Mouse (Mus musculus): Measurements from ENCODE around the gene Igdcc3. TPM values are rescaled to one million over a fixed set of nuclear protein-coding genes. Genes with fewer than 3 reads are reported as not detected.
A peak's percentile ranks its signal among the peaks of the same experiment; 100 is the strongest.

Gene Igdcc3
- polyA plus RNA-seq, 1 experiment from 2014 or later: not detected

DNA sequence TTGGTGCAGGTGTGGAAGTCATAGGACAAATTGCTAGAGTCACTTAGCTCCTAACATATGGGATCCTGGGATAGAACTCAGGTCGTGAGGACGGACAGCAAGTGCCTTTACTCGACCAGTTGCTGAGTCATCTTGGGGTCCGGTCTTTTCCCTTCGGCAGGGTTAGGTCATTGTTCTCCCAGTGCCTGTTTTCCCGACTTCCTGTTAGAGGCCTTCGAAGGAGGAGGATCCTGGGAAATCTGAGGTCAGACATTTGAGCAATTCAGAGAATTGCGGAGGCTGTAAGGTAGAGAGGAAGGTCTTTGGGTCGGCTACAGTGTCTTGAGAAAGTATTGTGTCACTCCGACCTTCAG lies 73.4 kb downstream of the Igdcc3 start:
- TF ChIP-seq CTCF (IDR thresholded peaks at IDR 0.05; ENCODE audit: low read depth) (no peak), EP300 (IDR thresholded peaks at IDR 0.05; ENCODE audit: low read depth) (no peak)
- peak overlapping the region; percentile 99 for H3K27ac ChIP-seq (ENCODE audit: low read depth)
- no peaks in the 10 kb centered on the region for H3K27me3 ChIP-seq (ENCODE audit: insufficient read depth, low read length)
- H3K9ac ChIP-seq (replicated peaks): peak overlapping the region; percentile 95
- H3K9me3 ChIP-seq (ENCODE audit: low read length): no peaks in the 10 kb centered on the region
- H3K4me3 ChIP-seq (ENCODE audit: low read depth, low read length): peak overlapping the region; percentile 89
- peak overlapping the region; percentile 99 for H3K4me2 ChIP-seq (ENCODE audit: low read depth, low read length)
- DNase-seq: no peak
- peaks cover 40% of the 10 kb centered on the region for H3K4me1 ChIP-seq (ENCODE audit: insufficient read depth)
- 7% methylated on average over 10 of the region's 10 CpGs for WGBS (ENCODE audit: insufficient replicate concordance)
- no peaks in the 10 kb centered on the region for H3K36me3 ChIP-seq (replicated peaks; ENCODE audit: insufficient read depth, low read length)
- ATAC-seq: peak; percentile 2

DNA sequence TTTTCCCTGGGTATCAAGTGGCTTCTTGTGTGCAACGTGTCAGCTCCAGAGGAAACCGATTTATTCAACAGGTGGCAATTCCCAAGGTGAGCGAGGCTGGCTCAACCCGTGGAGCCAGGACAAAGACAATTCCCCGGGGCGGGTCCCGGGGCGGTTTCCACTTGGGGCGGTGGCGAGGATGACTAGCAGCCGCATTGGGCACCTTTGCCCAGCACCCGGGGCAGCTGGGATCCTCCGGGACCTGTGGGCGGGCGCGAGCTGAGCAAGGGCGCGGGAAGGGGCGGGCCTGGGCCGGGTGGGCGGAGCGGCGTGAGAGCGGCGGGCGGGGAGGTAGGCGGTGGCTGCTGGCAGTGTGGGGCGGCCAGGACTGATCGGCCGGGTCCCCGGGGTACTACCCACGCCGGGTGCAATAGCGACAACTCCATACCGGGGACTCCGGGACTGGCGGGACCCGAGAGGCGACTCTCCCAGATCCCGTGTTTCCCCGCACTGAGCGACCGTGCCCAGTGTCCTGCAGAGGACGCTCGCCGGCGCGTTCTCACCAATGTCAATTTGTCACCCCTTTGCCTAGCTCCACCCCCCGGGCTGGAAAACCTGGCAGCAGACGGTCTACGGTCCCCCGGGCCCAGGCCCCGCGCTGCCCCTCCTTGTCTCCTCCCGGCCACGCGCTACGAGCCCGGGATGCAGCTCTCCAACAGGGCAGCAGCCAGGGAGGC lies 73.9 kb downstream of the Igdcc3 start:
- under 1% methylated on average over 48 of the region's 59 CpGs for WGBS (ENCODE audit: insufficient replicate concordance)
- Histone ChIP-seq H3K27ac (ENCODE audit: low read depth) (peak overlapping the region; percentile 99), H3K27me3 (ENCODE audit: insufficient read depth, low read length) (no peaks in the 10 kb centered on the region), H3K4me2 (ENCODE audit: low read depth, low read length) (peak overlapping the region; percentile 99), H3K9ac (replicated peaks) (peak overlapping the region; percentile 95), H3K4me3 (ENCODE audit: low read depth, low read length) (peak overlapping the region; percentile 89), H3K36me3 (replicated peaks; ENCODE audit: insufficient read depth, low read length) (no peaks in the 10 kb centered on the region), H3K4me1 (ENCODE audit: insufficient read depth) (peaks cover 40% of the 10 kb centered on the region), H3K9me3 (ENCODE audit: low read length) (no peaks in the 10 kb centered on the region)
- DNase-seq (peak; percentile 97), ATAC-seq (peak; percentile 92)
- TF ChIP-seq CTCF (IDR thresholded peaks at IDR 0.05; ENCODE audit: low read depth) (peak; percentile 54), EP300 (IDR thresholded peaks at IDR 0.05; ENCODE audit: low read depth) (peak; percentile 68)

DNA sequence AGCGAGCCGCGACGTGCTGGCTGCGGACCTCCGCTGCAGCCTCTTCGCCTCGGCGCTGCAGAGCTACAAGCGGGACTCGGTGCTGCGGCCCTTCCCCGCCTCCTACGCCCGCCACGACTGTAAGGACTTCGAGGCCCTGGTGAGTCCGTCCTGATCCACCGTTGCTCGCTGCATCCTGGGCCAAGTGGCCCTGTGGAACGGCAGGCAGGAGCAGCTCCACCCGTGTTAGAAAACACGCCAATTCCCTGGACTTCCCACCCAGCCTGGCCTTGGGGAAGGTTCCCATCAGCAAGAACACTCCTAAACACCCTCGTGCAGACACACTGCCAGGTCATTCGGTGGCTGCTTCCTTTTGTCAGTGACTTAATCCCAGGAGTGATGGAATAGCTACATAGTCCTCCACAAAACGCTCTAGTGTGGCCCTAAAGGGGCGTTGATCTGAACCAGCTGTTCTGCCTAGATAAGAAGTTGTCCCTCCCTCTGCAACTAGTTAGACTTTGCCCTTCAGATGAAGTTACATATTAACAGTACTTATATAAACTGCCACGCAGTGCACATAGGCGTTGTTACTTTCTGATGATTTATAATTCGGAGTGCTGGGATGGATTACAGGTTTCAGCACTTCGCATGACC lies 74.6 kb downstream of the Igdcc3 start:
- Histone ChIP-seq H3K4me2 (ENCODE audit: low read depth, low read length) (peak overlapping the region; percentile 99), H3K4me1 (ENCODE audit: insufficient read depth) (peaks cover 44% of the 10 kb centered on the region), H3K27ac (ENCODE audit: low read depth) (peak overlapping the region; percentile 99), H3K36me3 (replicated peaks; ENCODE audit: insufficient read depth, low read length) (no peaks in the 10 kb centered on the region), H3K27me3 (ENCODE audit: insufficient read depth, low read length) (no peaks in the 10 kb centered on the region), H3K9ac (replicated peaks) (peak overlapping the region; percentile 95), H3K4me3 (ENCODE audit: low read depth, low read length) (peak overlapping the region; percentile 89), H3K9me3 (ENCODE audit: low read length) (no peaks in the 10 kb centered on the region)
- DNase-seq (peak; percentile 73), ATAC-seq (peak; percentile 79)
- TF ChIP-seq CTCF (IDR thresholded peaks at IDR 0.05; ENCODE audit: low read depth) (no peak), EP300 (IDR thresholded peaks at IDR 0.05; ENCODE audit: low read depth) (peak; percentile 97)
- 3% methylated on average over 31 of the region's 31 CpGs for WGBS (ENCODE audit: insufficient replicate concordance)

DNA sequence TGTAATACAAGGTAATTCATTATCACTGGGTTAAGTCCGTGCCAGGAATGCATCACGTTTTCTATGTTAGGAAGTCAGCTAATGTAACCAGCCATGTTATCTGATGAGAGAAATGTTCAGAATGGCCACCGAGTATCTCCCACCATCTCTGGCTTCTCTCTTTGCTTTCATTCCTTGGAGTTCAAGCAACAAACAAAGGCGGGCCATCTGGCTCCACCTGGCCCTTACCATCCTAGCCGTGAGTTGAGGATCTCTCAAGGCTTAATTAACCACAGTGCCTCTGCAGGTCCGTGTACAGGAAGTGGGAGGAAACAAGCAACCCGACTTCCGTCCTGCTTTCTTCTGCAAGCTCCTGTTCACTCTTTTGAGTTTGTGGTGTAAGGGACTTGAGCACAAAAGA lies 76.0 kb downstream of the Igdcc3 start:
- H3K4me1 ChIP-seq (ENCODE audit: insufficient read depth): peaks cover 49% of the 10 kb centered on the region
- H3K4me3 ChIP-seq (ENCODE audit: low read depth, low read length): peak overlapping the region; percentile 89
- peak overlapping the region; percentile 47 for H3K9ac ChIP-seq (replicated peaks)

DNA sequence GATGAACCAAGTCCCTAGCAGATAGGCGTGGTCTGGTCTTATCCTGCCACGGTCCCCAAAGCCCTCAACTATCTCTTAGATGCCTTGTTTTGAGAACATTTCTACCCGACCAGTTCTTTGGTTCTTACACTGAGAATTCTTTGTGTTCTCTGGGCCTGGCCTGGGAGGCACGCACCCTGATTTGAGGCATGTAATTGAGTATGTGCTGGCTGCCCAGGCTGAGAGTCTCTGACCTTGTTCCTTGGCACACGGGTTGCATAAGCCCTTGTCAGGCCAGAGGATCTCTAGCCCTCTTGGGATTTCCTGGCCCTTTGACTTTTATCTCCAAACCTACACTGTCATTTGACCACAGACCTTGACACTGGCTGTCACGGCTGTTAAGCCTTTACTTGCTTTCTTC lies 76.7 kb downstream of the Igdcc3 start:
- Histone ChIP-seq H3K27me3 (ENCODE audit: insufficient read depth, low read length) (no peaks in the 10 kb centered on the region), H3K36me3 (replicated peaks; ENCODE audit: insufficient read depth, low read length) (no peaks in the 10 kb centered on the region), H3K27ac (ENCODE audit: low read depth) (peak overlapping the region; percentile 99), H3K9me3 (ENCODE audit: low read length) (no peaks in the 10 kb centered on the region), H3K9ac (replicated peaks) (peak overlapping the region; percentile 47), H3K4me3 (ENCODE audit: low read depth, low read length) (peak overlapping the region; percentile 89; the same call in 1 of the 2 replicates), H3K4me2 (ENCODE audit: low read depth, low read length) (peak overlapping the region; percentile 99), H3K4me1 (ENCODE audit: insufficient read depth) (peaks cover 49% of the 10 kb centered on the region)
- TF ChIP-seq CTCF (IDR thresholded peaks at IDR 0.05; ENCODE audit: low read depth) (no peak), EP300 (IDR thresholded peaks at IDR 0.05; ENCODE audit: low read depth) (no peak)
- DNase-seq: no peak
- 25% methylated on average over 6 of the region's 6 CpGs for WGBS (ENCODE audit: insufficient replicate concordance)
- ATAC-seq: no peak

More for the DNA sequence above, 76.0 kb downstream of the Igdcc3 start:
- no peaks in the 10 kb centered on the region for H3K36me3 ChIP-seq (replicated peaks; ENCODE audit: insufficient read depth, low read length)
- 32% methylated on average over 8 of the region's 8 CpGs for WGBS (ENCODE audit: insufficient replicate concordance)
- peak; percentile 37 for DNase-seq
- H3K27ac ChIP-seq (ENCODE audit: low read depth): peak overlapping the region; percentile 99
- H3K4me2 ChIP-seq (ENCODE audit: low read depth, low read length): peak overlapping the region; percentile 99
- no peak for ATAC-seq
- no peaks in the 10 kb centered on the region for H3K9me3 ChIP-seq (ENCODE audit: low read length)
- no peaks in the 10 kb centered on the region for H3K27me3 ChIP-seq (ENCODE audit: insufficient read depth, low read length)
- TF ChIP-seq CTCF (IDR thresholded peaks at IDR 0.05; ENCODE audit: low read depth) (no peak), EP300 (IDR thresholded peaks at IDR 0.05; ENCODE audit: low read depth) (no peak)

- no peaks in the 10 kb centered on the region for H3K9me3 ChIP-seq (ENCODE audit: low read length)
- H3K4me2 ChIP-seq (ENCODE audit: low read depth, low read length): peak overlapping the region; percentile 99; the same call in 1 of the 2 replicates
- 0 out of 2 replicates have a peak overlapping the region, but pooled peaks have one; percentile 14 for H3K9ac ChIP-seq (replicated peaks)
- no peaks in the 10 kb centered on the region; the same call in 1 of the 2 replicates for H3K36me3 ChIP-seq (replicated peaks; ENCODE audit: insufficient read depth, low read length)
- WGBS (ENCODE audit: insufficient replicate concordance): 50% methylated on average over 1 of the region's 1 CpGs
- no peak for DNase-seq
- no peak overlapping the region for H3K4me3 ChIP-seq (ENCODE audit: low read depth, low read length)
- ATAC-seq: no peak
- H3K27ac ChIP-seq (ENCODE audit: low read depth): peak overlapping the region; percentile 99; the same call in 1 of the 2 replicates
- TF ChIP-seq CTCF (IDR thresholded peaks at IDR 0.05; ENCODE audit: low read depth) (no peak), EP300 (IDR thresholded peaks at IDR 0.05; ENCODE audit: low read depth) (no peak)
- H3K4me1 ChIP-seq (ENCODE audit: insufficient read depth): peaks cover 49% of the 10 kb centered on the region
- no peaks in the 10 kb centered on the region for H3K27me3 ChIP-seq (ENCODE audit: insufficient read depth, low read length)
Measured at GRCm38 (mm10) chr9:65218916-65219315, 77.9 kb downstream of the Igdcc3 start.
